Mouse (Mus musculus): Measurements from ENCODE around the gene Cope. TPM values are rescaled to one million over a fixed set of nuclear protein-coding genes. Genes with fewer than 3 reads are reported as not detected.

Cope gene
- polyA plus RNA-seq, 1 experiment from 2014 or later = 268 TPM

DNA sequence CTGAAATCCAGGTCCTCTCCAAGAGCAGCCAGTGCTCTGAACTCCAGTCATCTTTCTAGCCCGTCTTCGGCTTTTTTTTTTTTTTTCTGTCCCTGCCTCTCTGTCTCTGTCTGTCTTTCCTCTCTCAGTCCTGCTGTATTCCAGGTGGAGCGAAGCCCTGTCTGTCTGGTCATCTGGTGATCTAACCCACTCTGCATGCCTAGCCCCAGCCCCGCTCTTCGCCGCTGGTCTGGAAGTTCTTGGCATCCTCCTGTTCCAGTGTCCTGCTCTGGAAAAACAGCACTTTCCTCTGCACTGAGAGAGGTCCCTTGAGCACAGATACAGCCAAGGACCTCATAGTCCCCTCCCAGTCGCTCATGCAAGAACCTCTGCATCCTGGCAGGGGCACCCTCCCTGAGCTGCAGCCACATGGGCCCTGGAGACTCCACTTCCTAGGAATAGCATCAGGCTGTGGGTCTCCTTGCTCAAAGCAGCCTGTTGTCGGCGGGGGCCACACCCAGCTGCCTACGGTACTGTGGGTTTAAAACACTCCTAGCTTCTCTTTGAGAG is 59.2 kb downstream of the Cope start:
- 81% methylated on average over 10 of the region's 10 CpGs for WGBS
- Histone ChIP-seq H3K27me3 (ENCODE audit: control insufficient read depth, insufficient read depth, low read depth, low read length) (no peaks in the 10 kb centered on the region), H3K36me3 (ENCODE audit: control insufficient read depth, insufficient read depth, low read length) (no peaks in the 10 kb centered on the region), H3K9ac (ENCODE audit: low read depth, low read length) (no peak overlapping the region), H3K4me3 (ENCODE audit: low read depth, low read length) (no peak overlapping the region), H3K4me1 (ENCODE audit: control insufficient read depth, insufficient read depth, low read length) (no peaks in the 10 kb centered on the region), H3K27ac (ENCODE audit: low read length) (no peak overlapping the region), H3K9me3 (replicated peaks; ENCODE audit: control insufficient read depth, low read length, poor library complexity, severe bottlenecking) (no peaks in the 10 kb centered on the region), H3K4me2 (ENCODE audit: low read length) (no peak overlapping the region)
- ATAC-seq = no peak

Other genes with a start within 250 kb of the Cope start
- gene Tm6sf2, start 229.6 kb upstream of the Cope start, polyA plus RNA-seq (2015; fragmentation: Nextera tagmentation; extraction: Ambion mirVana) = 1.3 and 1.4 TPM in 2 replicates
- gene Hapln4, start 219.1 kb upstream of the Cope start, polyA plus RNA-seq (2015; fragmentation: Nextera tagmentation; extraction: Ambion mirVana) = 0.89 and 0.93 TPM in 2 replicates
- 169 and 189 TPM in 2 replicates for gene Ncan, start 181.6 kb upstream of the Cope start, polyA plus RNA-seq (2015; fragmentation: Nextera tagmentation; extraction: Ambion mirVana)
- 35.0 and 38.2 TPM in 2 replicates for gene Nr2c2ap, start 171.2 kb upstream of the Cope start, polyA plus RNA-seq (2015; fragmentation: Nextera tagmentation; extraction: Ambion mirVana)
- 10.7 and 11.8 TPM in 2 replicates for gene Rfxank, start 163.4 kb upstream of the Cope start, polyA plus RNA-seq (2015; fragmentation: Nextera tagmentation; extraction: Ambion mirVana)
- 48.7 and 55.5 TPM in 2 replicates for gene Borcs8, start 163.0 kb upstream of the Cope start, polyA plus RNA-seq (2015; fragmentation: Nextera tagmentation; extraction: Ambion mirVana)
- gene Mef2b, start 162.8 kb upstream of the Cope start, polyA plus RNA-seq (2015; fragmentation: Nextera tagmentation; extraction: Ambion mirVana) = 0.51 and 0.73 TPM in 2 replicates
- 51.0 and 54.5 TPM in 2 replicates for gene Tmem161a, start 130.2 kb upstream of the Cope start, polyA plus RNA-seq (2015; fragmentation: Nextera tagmentation; extraction: Ambion mirVana)
- 6.8 and 9.2 TPM in 2 replicates for gene Slc25a42, start 90.2 kb upstream of the Cope start, polyA plus RNA-seq (2015; fragmentation: Nextera tagmentation; extraction: Ambion mirVana)
- gene Sugp2, start 68.3 kb upstream of the Cope start, polyA plus RNA-seq (2015; fragmentation: Nextera tagmentation; extraction: Ambion mirVana) = 104 TPM in 2 replicates
- gene Armc6, start 68.1 kb upstream of the Cope start, polyA plus RNA-seq (2015; fragmentation: Nextera tagmentation; extraction: Ambion mirVana) = 116 and 133 TPM in 2 replicates
- 26.3 and 29.9 TPM in 2 replicates for gene Homer3, start 19.7 kb upstream of the Cope start, polyA plus RNA-seq (2015; fragmentation: Nextera tagmentation; extraction: Ambion mirVana)
- gene Ddx49, start within 50 bp of the Cope start, polyA plus RNA-seq (2015; fragmentation: Nextera tagmentation; extraction: Ambion mirVana) = 40.3 and 45.0 TPM in 2 replicates
- gene Cers1, start 13.3 kb downstream of the Cope start, polyA plus RNA-seq (2015; fragmentation: Nextera tagmentation; extraction: Ambion mirVana) = 40.3 and 42.1 TPM in 2 replicates
- gene Gdf1, start 27.3 kb downstream of the Cope start, polyA plus RNA-seq (2015; fragmentation: Nextera tagmentation; extraction: Ambion mirVana) = 2.5 and 7.0 TPM in 2 replicates
- gene Upf1, start 50.8 kb downstream of the Cope start, polyA plus RNA-seq (2015; fragmentation: Nextera tagmentation; extraction: Ambion mirVana) = 11.3 and 11.6 TPM in 2 replicates
- 0.36 and 0.47 TPM in 2 replicates for gene Comp, start 71.0 kb downstream of the Cope start, polyA plus RNA-seq (2015; fragmentation: Nextera tagmentation; extraction: Ambion mirVana)
- 53.4 and 56.3 TPM in 2 replicates for gene Crtc1, start 137.1 kb downstream of the Cope start, polyA plus RNA-seq (2015; fragmentation: Nextera tagmentation; extraction: Ambion mirVana)
- gene Klhl26, start 174.4 kb downstream of the Cope start, polyA plus RNA-seq (2015; fragmentation: Nextera tagmentation; extraction: Ambion mirVana) = 31.0 and 32.4 TPM in 2 replicates
- gene Tmem59l, start 184.8 kb downstream of the Cope start, polyA plus RNA-seq (2015; fragmentation: Nextera tagmentation; extraction: Ambion mirVana) = 121 and 151 TPM in 2 replicates
- 3.6 and 6.3 TPM in 2 replicates for gene Crlf1, start 190.6 kb downstream of the Cope start, polyA plus RNA-seq (2015; fragmentation: Nextera tagmentation; extraction: Ambion mirVana)
- gene Rex1bd, start 204.2 kb downstream of the Cope start, polyA plus RNA-seq (2015; fragmentation: Nextera tagmentation; extraction: Ambion mirVana) = 163 and 185 TPM in 2 replicates
- gene Uba52, start 208.3 kb downstream of the Cope start, polyA plus RNA-seq (2015; fragmentation: Nextera tagmentation; extraction: Ambion mirVana) = 584 and 621 TPM in 2 replicates
- gene Fkbp8, start 225.2 kb downstream of the Cope start, polyA plus RNA-seq (2015; fragmentation: Nextera tagmentation; extraction: Ambion mirVana) = 406 and 425 TPM in 2 replicates
- gene Kxd1, start 225.4 kb downstream of the Cope start, polyA plus RNA-seq (2015; fragmentation: Nextera tagmentation; extraction: Ambion mirVana) = 43.1 and 43.3 TPM in 2 replicates
- 16.7 and 19.2 TPM in 2 replicates for gene Ell, start 236.9 kb downstream of the Cope start, polyA plus RNA-seq (2015; fragmentation: Nextera tagmentation; extraction: Ambion mirVana)